Mouse (Mus musculus) heart, postnatal 4 days (tissue): Measurements from ENCODE around the gene Slc29a4. TPM values are rescaled to one million over a fixed set of nuclear protein-coding genes. Genes with fewer than 3 reads are reported as not detected.

Experiments used
- DNase-seq: peaks from one replicate; pipeline ENCODE4 v3.0.0; 2021
- total RNA-seq, 2 experiments: library from RNA; stranded (reverse); gene quantifications; 2 replicates each; pipeline ENCODE4 v1.2.3; 2021

Gene Slc29a4
- 1 to 10 TPM in 1 of 2 experiments, under 1 TPM in 1; 0.92 to 1.8 TPM for total RNA-seq

DNA sequence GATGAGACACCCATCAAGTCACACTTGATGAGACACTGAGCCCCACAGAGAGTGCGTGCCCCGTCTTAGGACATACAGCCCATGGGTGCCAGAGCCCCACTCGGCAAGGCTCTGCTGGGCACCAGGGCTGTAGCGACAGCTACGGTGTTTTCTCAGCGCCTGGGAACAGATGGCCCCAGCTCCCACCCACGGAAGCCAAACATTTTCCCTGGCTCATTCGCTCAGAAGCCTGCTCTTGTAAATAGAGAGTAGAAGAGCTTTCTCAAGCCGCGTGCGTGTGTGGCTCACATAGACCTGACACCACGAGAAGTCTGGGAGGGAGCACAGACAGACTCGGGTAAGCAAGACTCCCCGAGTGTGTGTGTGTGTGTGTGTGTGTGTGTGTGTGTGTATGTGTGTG lies at the start of gene Slc29a4:
Gene Slc29a4 (plus strand): TSS at position 265 of the 400 bp plus-strand sequence.
- DNase-seq = no peak

DNA sequence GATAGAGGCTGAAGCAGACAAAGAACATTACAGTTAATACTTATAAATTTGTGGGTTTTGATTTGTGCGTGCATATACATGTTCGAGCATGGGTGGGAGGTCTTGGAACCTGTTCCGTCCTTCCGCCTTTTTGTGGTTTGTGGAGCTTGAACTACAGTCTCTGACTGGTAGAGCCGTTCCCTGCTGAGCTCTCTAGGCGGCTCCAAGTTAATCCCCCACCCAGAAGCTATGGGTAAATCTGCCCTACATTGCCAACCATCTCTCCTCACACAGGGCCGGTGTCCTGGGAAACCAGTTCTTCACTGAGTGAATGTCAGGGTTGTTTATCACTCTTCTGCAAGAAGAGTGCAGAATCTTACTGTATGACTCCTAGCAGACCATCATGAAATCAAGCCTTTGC lies 44.1 kb upstream of the Slc29a4 start:
- DNase-seq = no peak

DNA sequence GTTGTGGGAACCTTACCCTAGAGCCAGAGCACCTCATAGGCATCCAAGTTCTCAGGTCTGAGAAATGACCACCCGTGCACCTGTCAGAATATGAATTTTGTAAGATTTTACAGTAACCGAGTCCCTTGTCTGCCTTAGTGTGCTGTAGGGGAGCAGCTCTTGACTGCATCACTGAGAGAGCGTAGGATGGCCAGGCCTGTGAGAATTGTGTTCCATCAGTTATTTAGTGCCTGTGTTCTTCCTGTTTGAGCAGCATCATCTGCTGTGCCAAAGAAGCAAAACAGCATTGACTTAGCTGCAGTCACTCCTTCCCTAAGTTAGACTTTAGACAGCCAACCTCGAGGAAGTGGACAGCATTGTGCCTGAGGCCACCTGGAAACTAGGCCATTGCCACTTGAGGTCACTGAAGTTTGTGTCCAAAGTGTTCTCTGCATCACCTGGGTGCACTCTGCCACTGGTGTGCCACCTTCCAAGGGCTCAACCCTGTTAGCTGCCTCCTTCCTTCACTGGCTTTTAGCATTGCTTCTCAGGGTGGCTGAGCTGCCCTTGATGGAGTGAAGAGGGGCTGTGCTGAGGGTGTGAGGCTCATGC lies 42.8 kb upstream of the Slc29a4 start:
- DNase-seq = no peak

DNA sequence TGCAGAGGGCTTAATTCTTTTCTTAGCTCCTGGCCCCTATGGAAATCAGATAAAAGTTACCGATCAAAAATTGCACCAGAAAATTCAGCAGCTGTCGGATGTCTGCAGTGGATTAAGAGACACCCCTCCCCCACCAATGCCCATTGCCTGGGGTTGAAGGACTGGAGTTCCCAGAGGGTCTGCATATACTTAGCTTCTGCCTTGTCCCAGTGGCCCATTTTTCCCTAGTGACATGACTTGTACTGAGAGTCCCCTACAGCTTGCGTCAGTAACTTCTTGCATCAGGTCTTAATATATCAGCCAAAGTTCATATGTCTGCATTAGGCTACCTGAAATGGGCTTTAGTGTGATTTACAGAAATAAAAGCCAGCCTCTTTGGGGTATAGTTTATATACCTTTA lies 41.9 kb upstream of the Slc29a4 start:
- DNase-seq = no peak

DNA sequence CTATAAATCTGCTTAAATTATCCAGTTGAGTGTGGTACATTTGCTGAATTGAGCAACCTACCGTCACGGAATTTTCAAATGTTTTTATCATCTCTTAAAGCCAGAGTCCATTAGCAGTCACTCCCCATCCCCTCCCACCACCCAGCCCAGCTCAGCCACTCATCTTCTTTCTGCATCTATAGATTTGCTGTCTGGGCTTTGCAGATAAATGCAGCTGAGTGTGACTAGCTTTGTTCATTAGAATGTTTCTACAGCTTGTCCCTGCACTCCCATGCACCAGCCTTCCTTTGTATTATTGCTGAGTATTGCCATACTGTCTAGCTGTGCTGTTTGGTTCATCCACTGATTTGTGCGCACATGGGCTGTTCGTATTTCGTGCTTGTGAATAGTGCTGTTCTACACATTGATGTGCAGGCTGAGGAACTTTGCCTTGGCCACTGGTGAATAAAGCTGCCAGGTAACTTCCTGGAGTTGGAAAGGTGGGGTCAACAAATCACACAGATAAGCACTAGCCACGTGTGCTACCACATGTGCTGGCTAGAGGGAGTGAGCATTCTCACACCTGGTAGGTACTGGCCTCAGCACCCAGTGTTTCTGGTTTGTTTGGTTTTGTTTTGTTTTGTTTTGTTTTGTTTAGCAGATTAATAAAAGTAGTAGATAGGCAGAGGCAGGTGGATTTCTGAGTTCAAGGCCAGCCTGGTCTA lies 41.4 kb upstream of the Slc29a4 start:
- no peak for DNase-seq

DNA sequence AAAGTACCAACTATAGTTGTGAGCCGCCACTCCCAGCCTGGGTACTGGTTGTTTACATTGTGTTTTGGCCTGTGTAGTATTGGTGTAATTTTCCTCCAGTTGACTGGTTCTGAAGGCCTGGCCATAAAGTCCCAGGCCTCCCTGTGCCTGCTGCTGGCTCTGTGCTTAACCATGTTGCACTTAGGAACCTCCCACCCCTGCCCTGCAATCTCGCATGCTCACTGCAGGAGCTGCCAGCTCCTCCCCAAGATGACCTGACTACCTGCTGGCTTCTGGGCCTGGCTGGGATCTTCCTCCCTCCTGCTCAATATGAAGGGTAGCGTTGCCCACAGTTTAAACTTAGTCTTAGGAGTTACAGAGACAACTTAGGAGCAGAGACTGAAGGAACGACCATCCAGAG lies 40.0 kb upstream of the Slc29a4 start:
- DNase-seq = no peak

DNA sequence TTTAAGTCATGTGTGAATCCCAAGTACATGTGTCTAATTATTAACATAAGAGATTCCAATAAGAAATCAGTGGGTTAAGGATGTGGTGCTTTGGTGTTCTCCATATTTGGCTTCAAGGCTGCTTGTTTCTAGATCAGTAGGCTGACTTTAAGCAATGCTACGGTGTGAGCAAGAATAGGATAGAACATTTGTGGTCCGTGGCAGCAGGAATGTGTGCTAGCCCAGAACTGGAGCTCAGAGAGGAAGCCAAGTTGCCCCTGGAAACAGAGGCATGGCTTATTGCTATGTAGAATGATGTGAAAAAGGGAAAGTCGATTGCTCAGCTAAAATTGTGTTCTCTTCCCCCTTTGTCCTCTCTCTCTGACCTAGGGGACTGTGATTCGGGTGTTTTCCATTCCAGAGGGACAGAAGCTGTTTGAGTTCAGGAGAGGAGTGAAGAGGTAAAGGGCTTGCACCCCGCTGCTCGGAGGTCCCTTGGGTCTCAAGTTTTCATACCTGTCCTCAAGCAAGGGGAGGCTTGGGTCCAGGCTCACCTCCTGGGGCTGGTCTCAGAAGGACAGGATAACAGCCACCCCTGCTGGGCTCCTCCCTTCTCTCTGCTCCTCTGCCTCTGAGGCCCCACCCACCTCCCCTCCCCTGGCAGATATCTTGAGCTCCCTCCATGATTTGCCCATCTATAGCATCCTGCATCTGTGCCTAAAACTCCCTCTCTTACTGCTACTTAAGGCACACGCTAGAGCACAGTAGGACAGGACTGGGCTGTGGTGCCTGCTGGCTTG lies 31.5 kb upstream of the Slc29a4 start:
- no peak for DNase-seq

DNA sequence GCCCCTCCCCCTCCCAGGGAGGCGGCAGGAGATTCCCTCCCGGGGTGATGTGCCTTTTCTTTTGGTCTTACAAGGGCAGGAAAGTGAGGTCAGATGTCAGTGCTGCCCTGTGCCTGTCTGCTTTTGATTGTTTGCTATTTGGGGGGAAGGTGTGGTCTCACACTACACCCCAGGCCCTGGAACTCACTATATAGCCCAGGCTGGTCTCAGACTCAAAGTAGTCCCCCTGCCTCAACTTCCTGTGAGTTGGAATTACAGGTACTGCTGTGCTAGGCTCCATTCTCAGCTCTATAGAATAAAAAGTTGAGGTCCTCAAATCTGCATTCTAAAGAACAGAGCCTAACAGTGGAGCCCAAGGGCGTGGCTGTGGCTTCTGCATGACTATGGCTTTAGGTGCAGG lies 24.4 kb upstream of the Slc29a4 start:
- DNase-seq = no peak

DNA sequence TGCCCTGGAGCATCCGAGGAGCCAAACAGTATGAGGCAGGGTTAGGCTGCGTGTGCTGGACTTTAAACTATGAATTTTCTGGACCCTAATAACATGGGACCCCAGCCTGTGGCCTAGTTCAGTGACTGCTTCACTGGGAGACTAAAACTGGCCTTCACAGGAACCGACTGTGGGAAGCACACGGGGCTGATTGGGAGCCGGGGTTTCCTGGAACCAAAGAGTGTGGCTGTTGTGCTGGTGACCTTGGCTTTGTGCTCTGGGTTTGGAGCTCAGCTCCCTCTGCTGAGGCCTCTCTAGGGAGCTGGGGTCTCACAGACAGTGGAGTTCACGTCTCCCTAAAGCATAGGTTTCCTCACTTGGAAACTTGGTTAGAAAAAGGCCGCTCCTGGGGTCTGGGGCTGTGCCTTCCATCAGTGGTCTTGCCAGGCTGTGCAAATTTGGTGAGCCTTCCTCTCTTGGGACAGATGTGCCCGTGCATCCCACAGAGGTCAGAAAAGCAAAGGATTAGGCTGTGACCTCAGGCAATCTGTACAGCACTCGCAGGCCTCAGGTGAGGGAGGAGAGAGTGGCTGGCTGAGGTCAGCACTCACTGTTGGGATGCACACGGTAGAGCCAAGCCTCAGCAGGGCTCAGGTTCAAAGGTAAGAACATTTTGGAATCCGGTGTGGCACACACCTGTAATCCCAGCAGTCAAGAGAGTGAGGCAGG lies 23.6 kb upstream of the Slc29a4 start:
- DNase-seq = no peak

DNA sequence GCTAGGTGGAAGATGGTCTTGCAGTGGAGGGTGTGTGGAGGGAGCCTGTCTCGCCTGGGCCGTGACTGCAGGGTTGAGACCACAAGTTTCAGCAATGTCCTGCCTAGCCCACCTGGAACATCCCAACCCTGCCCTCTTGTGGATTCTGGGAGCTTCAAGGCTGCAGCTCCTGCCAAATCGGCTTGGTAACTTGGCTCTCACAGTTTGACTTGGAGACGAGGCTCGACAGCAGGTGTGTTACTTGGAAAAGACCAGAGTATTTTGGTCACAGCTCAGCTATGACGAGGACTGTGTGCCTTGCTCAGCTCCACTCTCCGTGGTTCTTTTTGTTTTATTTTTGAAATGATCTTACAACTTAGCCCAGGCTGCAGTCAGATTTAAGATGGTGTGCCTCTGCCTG lies 22.6 kb upstream of the Slc29a4 start:
- DNase-seq = no peak

DNA sequence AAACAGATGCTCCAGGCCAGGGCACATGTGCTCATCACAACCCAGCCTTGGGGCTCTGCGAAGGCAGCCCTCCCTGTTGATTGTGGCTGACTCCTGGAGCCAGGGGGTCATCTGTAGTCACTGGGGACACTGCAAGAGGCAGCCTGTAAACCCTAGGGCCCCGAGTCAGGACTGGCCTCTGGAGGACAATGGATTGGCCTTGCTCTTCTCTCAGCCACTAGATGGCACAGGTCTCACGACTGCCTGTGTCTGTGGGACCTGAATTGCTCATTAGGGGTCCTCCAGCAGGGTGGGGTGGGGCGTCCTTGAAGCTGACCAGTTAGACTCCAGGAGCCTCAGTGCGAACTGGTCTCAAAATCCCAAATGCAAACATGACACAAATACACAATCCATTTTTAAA lies 19.2 kb upstream of the Slc29a4 start:
- DNase-seq = no peak

DNA sequence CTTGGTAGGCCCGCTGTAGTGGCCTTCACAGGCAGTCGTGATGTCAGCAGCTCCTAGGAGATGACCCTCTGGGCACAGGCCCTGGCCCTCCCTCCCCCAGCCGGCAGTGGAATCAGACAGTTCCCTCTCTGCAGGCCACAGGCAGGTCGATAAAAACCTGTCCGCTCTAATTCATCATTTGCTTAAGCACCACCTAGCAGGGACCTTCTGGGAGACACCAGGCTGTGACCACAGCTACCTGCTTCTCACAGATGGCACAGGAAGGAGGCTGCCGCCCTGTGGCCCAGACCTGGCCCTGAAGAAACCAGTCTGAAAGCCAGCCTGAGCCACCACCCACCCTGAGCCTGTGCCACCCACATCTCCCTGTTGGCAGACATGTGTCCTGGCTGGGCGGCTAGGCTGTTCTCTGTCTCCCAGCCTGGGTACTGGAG lies 14.2 kb upstream of the Slc29a4 start:
- no peak for DNase-seq

DNA sequence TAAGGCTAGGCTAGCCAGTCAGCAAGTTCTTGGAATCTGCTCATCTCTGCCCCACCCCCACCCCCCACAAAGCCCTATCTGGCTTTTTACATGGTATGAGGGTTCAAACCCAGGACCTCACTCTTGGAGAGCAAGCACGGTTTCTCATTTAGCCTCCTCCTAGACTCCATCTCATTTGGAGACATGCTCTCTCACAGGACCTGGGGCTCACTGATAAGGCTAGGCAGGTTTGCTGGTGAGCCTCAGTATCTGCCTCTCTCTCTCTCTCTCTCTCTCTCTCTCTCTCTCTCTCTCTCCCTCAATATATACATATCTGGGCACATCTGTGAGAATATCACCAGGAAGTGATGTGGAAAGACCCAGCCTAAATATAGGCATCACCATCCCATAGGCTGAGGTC lies 13.2 kb upstream of the Slc29a4 start:
- DNase-seq = no peak

DNA sequence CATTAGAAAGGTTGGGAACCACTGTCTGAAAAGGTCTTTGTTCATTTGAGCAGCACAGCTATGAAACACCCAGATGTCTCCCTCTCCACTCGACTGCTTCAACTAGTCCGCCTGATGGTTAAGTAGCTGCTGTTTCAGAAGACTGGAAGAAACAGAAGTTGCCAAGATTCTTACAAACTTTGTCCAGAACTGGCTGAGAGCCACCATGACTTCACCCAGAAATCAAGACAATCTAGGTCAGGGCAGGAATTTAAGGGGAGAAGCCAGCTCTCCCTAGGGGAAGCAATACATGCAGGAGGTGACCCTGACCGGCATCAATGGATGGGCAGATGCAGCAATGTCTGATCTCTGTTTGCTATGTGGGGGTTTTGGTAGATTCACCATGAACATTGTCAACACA lies 10.4 kb upstream of the Slc29a4 start:
- DNase-seq = no peak

DNA sequence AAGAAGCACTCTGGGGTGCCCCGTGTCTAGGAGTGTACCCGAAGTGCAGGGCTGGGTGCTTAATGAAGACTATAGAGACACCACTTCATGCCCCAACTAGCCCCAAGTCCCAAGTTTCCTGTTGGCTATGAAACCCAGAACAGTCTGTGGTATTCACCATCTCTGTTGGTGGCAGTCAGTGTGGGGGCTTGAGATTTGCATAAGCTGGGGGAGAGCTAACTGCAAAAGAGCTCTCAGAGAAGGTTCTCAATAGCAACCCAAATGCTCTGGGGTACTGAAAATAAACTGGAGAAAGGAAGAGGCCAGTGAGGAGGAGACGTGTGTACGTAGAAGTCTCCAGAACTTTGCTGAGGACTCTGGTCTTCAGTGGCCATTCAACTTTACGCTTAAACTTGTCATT lies 9.8 kb upstream of the Slc29a4 start:
- DNase-seq = no peak

DNA sequence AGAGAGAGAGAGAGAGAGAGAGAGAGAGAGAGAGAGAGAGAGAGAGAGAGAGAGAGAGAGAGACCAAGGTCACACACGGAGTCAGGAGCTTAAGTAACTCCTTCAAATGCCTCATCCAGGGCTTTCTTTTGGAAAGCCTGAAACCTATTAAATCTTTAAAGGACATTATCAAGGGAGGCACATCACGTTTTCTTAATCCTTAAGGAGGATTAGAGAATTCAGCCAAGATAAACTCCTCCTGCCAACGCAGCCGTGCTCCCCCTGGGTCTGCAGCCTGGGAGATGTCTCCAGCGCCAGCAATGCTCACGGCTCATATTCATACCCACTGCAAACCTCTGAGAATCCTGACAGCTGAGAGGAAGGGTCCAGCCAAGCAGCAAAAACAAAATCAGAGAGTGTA lies 3.4 kb upstream of the Slc29a4 start:
- DNase-seq = no peak

DNA sequence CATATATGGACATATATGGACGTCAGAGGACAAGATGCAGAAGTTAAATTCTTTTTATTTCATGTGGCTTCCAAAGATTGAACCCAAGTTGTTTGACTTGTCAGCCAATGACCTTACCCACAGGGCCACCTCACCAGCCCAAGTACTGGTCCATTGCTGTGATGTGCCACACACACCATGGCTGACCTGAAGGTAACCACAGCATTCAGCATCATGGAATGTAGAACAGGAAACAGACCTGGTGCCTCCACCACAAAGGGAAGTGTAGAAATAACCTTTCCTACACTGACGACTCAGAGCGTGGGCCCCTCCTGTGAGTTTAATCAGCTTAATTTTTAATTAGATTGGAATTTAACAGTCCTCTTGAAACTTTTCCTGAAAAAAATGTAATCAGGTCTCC lies 2.0 kb upstream of the Slc29a4 start:
- DNase-seq = no peak

DNA sequence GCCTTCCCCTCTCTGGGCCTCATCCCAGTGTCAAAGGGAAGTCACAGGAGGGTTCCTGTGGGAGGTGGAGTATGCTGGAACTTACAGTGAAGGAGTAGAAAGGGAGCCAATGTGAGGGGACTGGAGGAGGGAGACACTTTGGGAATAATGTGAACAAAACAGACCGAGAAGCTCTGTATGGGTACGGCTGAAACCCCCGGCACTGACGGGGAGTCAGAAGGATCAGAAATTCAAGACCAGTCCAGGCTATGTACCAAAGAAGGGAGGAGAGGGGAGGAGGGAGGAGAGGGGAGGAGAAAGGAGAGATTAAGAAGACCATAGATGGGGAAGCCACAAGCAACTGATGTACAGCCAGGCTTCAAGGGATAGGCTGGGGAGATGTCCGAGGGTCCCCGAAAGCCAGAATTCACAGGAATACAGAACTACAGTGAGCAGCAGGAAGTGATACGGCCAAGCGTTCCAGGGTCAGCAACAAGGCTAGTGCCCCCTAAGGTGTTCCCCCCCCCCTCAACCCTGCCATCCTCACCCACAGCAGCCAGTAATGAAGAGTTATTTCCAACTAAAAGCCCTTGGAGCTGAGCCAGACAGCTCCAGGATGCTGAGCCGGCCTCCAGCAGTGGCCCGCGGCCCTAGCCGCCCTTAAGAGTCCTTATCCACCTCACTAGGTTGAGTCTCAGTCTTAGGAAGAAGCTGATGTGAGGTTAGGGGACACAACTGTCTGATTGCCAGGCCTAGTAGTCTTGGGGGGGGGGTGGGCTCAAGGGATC lies 842 bp downstream of the Slc29a4 start:
- no peak for DNase-seq

DNA sequence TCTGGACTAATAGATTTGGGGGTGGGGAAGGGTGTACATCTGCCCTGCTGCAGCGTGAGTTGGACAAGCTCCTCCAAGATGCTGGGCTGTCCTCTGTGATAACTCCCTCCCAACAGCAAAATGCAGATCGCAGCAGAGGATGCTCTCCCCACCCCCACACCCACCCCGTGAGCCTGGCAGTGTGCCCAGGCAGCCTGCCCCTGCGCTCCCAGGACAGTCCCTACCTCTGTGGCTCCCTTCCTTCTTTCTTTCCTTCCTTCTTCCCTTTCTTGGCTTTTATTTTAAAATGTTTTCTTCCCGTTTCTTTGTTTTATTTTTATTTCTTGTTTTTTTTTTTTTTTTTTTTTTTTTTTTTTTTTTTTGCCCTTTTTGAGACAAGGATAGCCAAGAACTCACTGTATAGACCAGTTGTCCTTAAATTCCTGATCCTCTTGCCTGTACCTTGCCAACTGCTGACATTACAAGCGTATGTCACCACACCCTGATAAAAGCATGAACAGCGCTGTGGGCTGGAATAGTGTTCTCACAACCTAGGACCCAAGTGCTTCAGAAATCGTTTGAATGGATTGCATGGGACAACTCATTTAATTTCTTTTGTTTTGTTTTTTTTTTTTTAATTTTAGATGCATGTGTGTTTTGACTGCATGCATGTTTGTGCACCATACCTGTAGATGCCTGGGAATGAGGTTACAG lies 1.6 kb downstream of the Slc29a4 start:
- DNase-seq = no peak

DNA sequence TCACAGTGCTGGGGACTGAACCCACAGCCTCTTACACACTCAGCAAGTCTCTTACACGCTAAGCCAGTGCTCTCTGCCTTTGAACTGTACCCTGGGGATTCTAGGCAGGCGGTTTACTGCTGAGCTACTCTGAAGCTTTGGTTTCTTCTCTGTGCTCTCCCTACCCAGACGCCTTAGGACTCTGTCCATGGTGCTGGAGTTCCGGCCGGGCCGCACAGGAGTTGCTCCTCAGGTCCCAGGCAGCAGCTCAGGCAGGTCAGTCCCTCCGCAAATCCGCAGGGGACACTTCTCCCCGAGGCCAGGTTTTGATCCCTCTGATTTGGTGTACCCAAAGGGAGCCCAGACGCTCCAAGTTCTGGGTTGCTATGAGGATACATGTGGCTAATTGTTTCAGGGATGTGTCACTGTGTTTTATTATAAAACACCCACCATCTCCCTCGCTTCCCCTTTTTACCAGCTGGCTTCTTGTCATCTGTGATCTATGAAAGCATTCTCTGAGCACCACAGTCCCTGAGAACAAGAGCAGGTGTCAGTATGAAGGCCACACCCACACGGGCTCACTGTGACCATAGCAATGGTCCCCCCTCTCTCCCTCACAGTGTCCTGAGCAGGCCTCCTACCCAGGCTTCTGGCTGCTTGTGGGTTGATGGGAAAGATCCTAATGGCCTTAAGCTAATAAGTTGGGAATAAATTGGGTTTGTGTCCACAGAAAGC lies 2.5 kb downstream of the Slc29a4 start:
- DNase-seq = peak; percentile 81

DNA sequence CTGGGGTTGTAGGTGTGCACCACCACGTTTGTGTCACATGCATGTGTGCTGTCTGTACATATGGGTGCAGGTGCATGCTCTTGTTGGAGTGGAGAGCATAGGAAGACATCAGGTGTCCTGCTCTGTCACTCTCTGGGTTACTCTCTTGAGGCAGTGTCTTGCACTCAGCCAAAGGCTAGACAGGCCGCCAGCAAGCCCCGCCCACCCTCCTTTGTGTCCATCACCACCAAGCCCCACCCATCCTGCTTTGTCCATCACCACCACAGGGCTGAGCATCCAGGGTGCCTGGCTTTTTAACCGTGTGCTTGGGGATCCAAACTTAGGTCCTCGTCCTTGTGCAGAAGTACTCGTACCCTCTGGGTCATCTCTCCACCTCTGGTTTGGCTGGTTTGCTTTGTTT lies 3.9 kb downstream of the Slc29a4 start:
- no peak for DNase-seq
